Mouse (Mus musculus): ENCODE data around the gene Zfp580. TPM values are rescaled to one million over a fixed set of nuclear protein-coding genes. Genes with fewer than 3 reads are reported as not detected.

The Zfp580 gene
- total RNA-seq, 2 experiments from 2014 or later = 4.2 TPM

Other genes with a start within 250 kb of the Zfp580 start
- 100 to 1,000 TPM in 1 of 2 experiments, 10 to 100 TPM in 1; 93.4 to 105 TPM for gene Ube2s, start 238.9 kb upstream of the Zfp580 start, total RNA-seq (2021)
- not detected for gene Shisa7, start 206.8 kb upstream of the Zfp580 start, total RNA-seq (2021)
- 1 to 10 TPM; 3.5 to 6.3 TPM for gene Isoc2b, start 181.3 kb upstream of the Zfp580 start, total RNA-seq (2021)
- gene Isoc2a, start 174.4 kb upstream of the Zfp580 start, total RNA-seq (2021) = 10 to 100 TPM; 55.3 to 57.3 TPM
- not detected for gene Gm36210, start 145.0 kb upstream of the Zfp580 start, total RNA-seq (2021)
- gene Zfp628, start 136.3 kb upstream of the Zfp580 start, total RNA-seq (2021) = 1 to 10 TPM; 5.3 to 6.4 TPM
- gene Nat14, start 129.5 kb upstream of the Zfp580 start, total RNA-seq (2021) = 1 to 10 TPM; 4.2 to 6.1 TPM
- gene Ssc5d, start 125.8 kb upstream of the Zfp580 start, total RNA-seq (2021) = 1 to 10 TPM; 2.0 to 2.4 TPM
- 10 to 100 TPM; 25.9 to 30.0 TPM for gene Sbk2, start 87.1 kb upstream of the Zfp580 start, total RNA-seq (2021)
- 10 to 100 TPM; 37.3 to 39.0 TPM for gene Sbk3, start 80.4 kb upstream of the Zfp580 start, total RNA-seq (2021)
- 10 to 100 TPM; 11.0 to 12.6 TPM for gene Zfp579, start 55.4 kb upstream of the Zfp580 start, total RNA-seq (2021)
- gene Zfp524, start 37.1 kb upstream of the Zfp580 start, total RNA-seq (2021) = 10 to 100 TPM in 1 of 2 experiments, 1 to 10 TPM in 1; 9.2 to 11.8 TPM
- gene Fiz1, start 36.8 kb upstream of the Zfp580 start, total RNA-seq (2021) = 10 to 100 TPM; 16.2 to 17.0 TPM
- not detected for gene Gm44973, start 36.0 kb upstream of the Zfp580 start, total RNA-seq (2021)
- gene Zfp865, start 31.2 kb upstream of the Zfp580 start, total RNA-seq (2021) = 10 to 100 TPM; 11.5 to 14.0 TPM
- under 1 TPM in 1 of 2 experiments, not detected in 1; 0.20 TPM for gene Ccdc106, start 31.0 kb upstream of the Zfp580 start, total RNA-seq (2021)
- gene 4632433K11Rik, start 17.4 kb upstream of the Zfp580 start, total RNA-seq (2021) = not detected
- gene Zfp784, start 13.1 kb upstream of the Zfp580 start, total RNA-seq (2021) = 1 to 10 TPM; 5.1 to 5.5 TPM
- gene U2af2, start 10.6 kb downstream of the Zfp580 start, total RNA-seq (2021) = 10 to 100 TPM; 67.1 to 68.1 TPM
- 100 to 1,000 TPM; 183 to 191 TPM for gene Epn1, start 28.7 kb downstream of the Zfp580 start, total RNA-seq (2021)
- not detected for gene Rfpl4, start 65.4 kb downstream of the Zfp580 start, total RNA-seq (2021)
- gene Rasl2-9, start 74.4 kb downstream of the Zfp580 start, total RNA-seq (2021) = 1 to 10 TPM; 7.5 to 8.3 TPM
- not detected for gene Vmn1r55, start 98.1 kb downstream of the Zfp580 start, total RNA-seq (2021)
- gene Vmn1r56, start 145.2 kb downstream of the Zfp580 start, total RNA-seq (2021) = not detected
- gene Vmn1r57, start 167.0 kb downstream of the Zfp580 start, total RNA-seq (2021) = not detected